Mouse (Mus musculus) spleen, adult 2 months (tissue): Measurements from ENCODE around the gene Lyzl4. TPM values are rescaled to one million over a fixed set of nuclear protein-coding genes. Genes with fewer than 3 reads are reported as not detected.
A peak's percentile ranks its signal among the peaks of the same experiment; 100 is the strongest.

Experiments used
- DNase-seq, 2 experiments: peaks; one replicate each; pipeline versions ENCODE4 v3.0.0 to v3.0.0-alpha.2; 2012 to 2021; ENCODE audit warnings: low spot score in 2 of 2, low read depth in 1 of 2
- H3K27ac ChIP-seq: fragments of 200-500 bp; 2 replicates; pipeline ENCODE4 v1.5.1; 2012; ENCODE audit warnings: low read length, inconsistent platforms; ENCODE audit not compliant: insufficient read depth
- H3K27me3 ChIP-seq: fragments of 200-500 bp; 2 replicates; pipeline ENCODE4 v1.6.1; 2012; ENCODE audit warnings: mild to moderate bottlenecking, moderate library complexity, low read length, inconsistent platforms; ENCODE audit not compliant: control insufficient read depth, insufficient read depth
- H3K36me3 ChIP-seq: fragments of 200-500 bp; 2 replicates; pipeline ENCODE4 v1.6.1; 2012; ENCODE audit warnings: mild to moderate bottlenecking, low read length, inconsistent platforms; ENCODE audit not compliant: control insufficient read depth, insufficient read depth
- H3K4me1 ChIP-seq: fragments of 200-500 bp; 2 replicates; pipeline ENCODE4 v1.6.1; 2011; ENCODE audit warnings: inconsistent platforms; ENCODE audit not compliant: control insufficient read depth, insufficient read depth, insufficient read length
- H3K4me3 ChIP-seq: fragments of 200-500 bp; 2 replicates; pipeline ENCODE4 v1.5.1; 2011; ENCODE audit warnings: mild to moderate bottlenecking, inconsistent platforms; ENCODE audit not compliant: insufficient read depth, insufficient read length; ENCODE audit errors: extremely low read depth
- CTCF ChIP-seq: fragments of 200-500 bp; IDR thresholded peaks from 2 replicates; pipeline ENCODE4 v1.5.1; 2011; ENCODE audit warnings: mild to moderate bottlenecking, inconsistent platforms; ENCODE audit not compliant: insufficient read depth, insufficient read length, insufficient replicate concordance; ENCODE audit errors: extremely low read depth
- POLR2A ChIP-seq: fragments of 200-500 bp; IDR thresholded peaks from 2 replicates; pipeline ENCODE4 v1.6.1; 2011; ENCODE audit warnings: low read depth, low read length, inconsistent platforms
- WGBS: fragments of 180-500 bp; shearing (Covaris S2); methylation state at CpG from one replicate; pipeline ENCODE4 v1.1.7; 2018; 5-methylcytosine and 5-hydroxymethylcytosine counted together
- polyA plus RNA-seq: library from polyadenylated mRNA; depleted of rRNA; stranded (reverse); fragments of >200 nt; gene quantifications from 2 replicates; pipeline ENCODE4 v1.2.3, GENCODE M21; 2012

Lyzl4 gene
- polyA plus RNA-seq, 1 experiment: 0.11 TPM

GRCm38 (mm10) chr9:121669348-121669791 lies 27.5 kb upstream of the Lyzl4 start:
- no peak for TF ChIP-seq POLR2A
- TF ChIP-seq CTCF: peak; percentile 84; the same call in 1 of the 2 replicates
- Histone ChIP-seq H3K27ac (no peak overlapping the region), H3K4me3 (peak overlapping the region; percentile 41), H3K27me3 (no peaks in the 10 kb centered on the region), H3K4me1 (peaks cover 15% of the 10 kb centered on the region), H3K36me3 (no peaks in the 10 kb centered on the region)
- 1% methylated on average over 28 of the region's 28 CpGs for WGBS
- DNase-seq: peak in 1 of 2 experiments; percentile 64

GRCm38 (mm10) chr9:121667822-121668221 lies 25.9 kb upstream of the Lyzl4 start:
- H3K4me1 ChIP-seq: peaks cover 6% of the 10 kb centered on the region
- H3K27ac ChIP-seq: no peak overlapping the region
- TF ChIP-seq POLR2A (no peak), CTCF (no peak)
- H3K4me3 ChIP-seq: no peak overlapping the region
- H3K36me3 ChIP-seq: no peaks in the 10 kb centered on the region
- H3K27me3 ChIP-seq: no peaks in the 10 kb centered on the region
- 57% methylated on average over 11 of the region's 11 CpGs for WGBS
- DNase-seq: no peak

GRCm38 (mm10) chr9:121666957-121667630 lies 25.2 kb upstream of the Lyzl4 start:
- no peak overlapping the region for H3K4me3 ChIP-seq
- 91% methylated on average over 16 of the region's 16 CpGs for WGBS
- H3K27ac ChIP-seq: no peak overlapping the region

GRCm38 (mm10) chr9:121664104-121664503 lies 22.2 kb upstream of the Lyzl4 start:
- Histone ChIP-seq H3K36me3 (no peaks in the 10 kb centered on the region), H3K27ac (no peak overlapping the region), H3K4me1 (0 out of 2 replicates have a peak, but pooled peaks cover 1% of the 10 kb centered on the region), H3K4me3 (no peak overlapping the region), H3K27me3 (no peaks in the 10 kb centered on the region)
- DNase-seq: no peak
- no peak for TF ChIP-seq CTCF
- TF ChIP-seq POLR2A: no peak
- WGBS: 84% methylated on average over 5 of the region's 5 CpGs

More at GRCm38 (mm10) chr9:121666957-121667630, 25.2 kb upstream of the Lyzl4 start:
- Histone ChIP-seq H3K4me1 (peaks cover 6% of the 10 kb centered on the region), H3K36me3 (no peaks in the 10 kb centered on the region), H3K27me3 (no peaks in the 10 kb centered on the region)
- DNase-seq: no peak
- TF ChIP-seq POLR2A: no peak
- TF ChIP-seq CTCF: no peak

GRCm38 (mm10) chr9:121663467-121663866 lies 21.6 kb upstream of the Lyzl4 start:
- WGBS: 77% methylated on average over 6 of the region's 6 CpGs
- H3K36me3 ChIP-seq: no peaks in the 10 kb centered on the region
- H3K4me3 ChIP-seq: no peak overlapping the region
- no peak for TF ChIP-seq CTCF
- TF ChIP-seq POLR2A: no peak
- no peak overlapping the region for H3K27ac ChIP-seq
- no peaks in the 10 kb centered on the region for H3K4me1 ChIP-seq
- no peak for DNase-seq
- H3K27me3 ChIP-seq: no peaks in the 10 kb centered on the region

GRCm38 (mm10) chr9:121659791-121660190 lies 17.9 kb upstream of the Lyzl4 start:
- WGBS: 90% methylated on average over 7 of the region's 7 CpGs
- Histone ChIP-seq H3K4me3 (no peak overlapping the region), H3K27ac (no peak overlapping the region), H3K27me3 (no peaks in the 10 kb centered on the region), H3K36me3 (no peaks in the 10 kb centered on the region), H3K4me1 (no peaks in the 10 kb centered on the region)
- no peak for DNase-seq
- TF ChIP-seq CTCF (no peak), POLR2A (no peak)

GRCm38 (mm10) chr9:121658248-121658647 lies 16.4 kb upstream of the Lyzl4 start:
- 83% methylated on average over 7 of the region's 7 CpGs for WGBS
- Histone ChIP-seq H3K27me3 (no peaks in the 10 kb centered on the region), H3K36me3 (no peaks in the 10 kb centered on the region), H3K4me1 (no peaks in the 10 kb centered on the region), H3K27ac (no peak overlapping the region), H3K4me3 (no peak overlapping the region)
- DNase-seq: no peak
- TF ChIP-seq CTCF (no peak), POLR2A (no peak)
